Mouse (Mus musculus): ENCODE measurements around the gene Blm.

Gene Blm

DNA sequence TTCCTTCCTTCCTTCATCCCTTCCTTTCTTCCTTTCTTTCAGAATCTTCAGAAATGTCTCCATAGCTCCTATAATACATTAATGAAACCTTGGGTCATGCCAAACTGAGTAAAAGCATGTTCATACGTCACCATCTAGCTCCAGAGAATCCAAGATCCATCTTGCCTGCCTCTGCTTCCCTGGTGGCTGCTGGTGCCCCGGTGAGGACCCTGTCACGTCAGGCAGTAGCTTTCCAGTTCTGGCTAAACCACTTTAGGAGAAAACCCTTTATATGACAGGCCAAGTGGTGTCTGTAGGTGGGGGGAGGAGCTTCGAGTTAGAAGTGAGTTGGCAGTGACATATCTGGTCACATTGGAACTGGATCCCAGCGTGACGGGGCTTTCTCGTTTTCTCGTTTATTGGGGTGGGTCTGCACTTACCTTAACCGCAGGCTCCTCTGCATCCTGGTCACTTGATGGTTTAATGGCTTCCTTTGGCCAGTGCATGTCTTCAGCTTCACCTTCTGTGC, 129.7 kb downstream of the Blm start, which contains the start of gene Furin:
Gene Furin (minus strand): TSS at position 249 of the 508 bp plus-strand sequence.
- DNase-seq (ENCODE audit: low spot score in 2 of 2): no peak

Data from spleen, postnatal 36 days (tissue).